Mouse (Mus musculus) forebrain, embryonic 13.5 days (tissue): ENCODE data around the gene Vars2. TPM values are rescaled to one million over a fixed set of nuclear protein-coding genes. Genes with fewer than 3 reads are reported as not detected.
A peak's percentile ranks its signal among the peaks of the same experiment; 100 is the strongest.

ENCODE experiments used
- ATAC-seq: fragments of 200-750 bp; cut with Nextera tagmentation; 2 replicates; pipeline ENCODE4 v1.8.0; 2017
- H3K27ac ChIP-seq: fragments of 300-500 bp; sonication (generic); 2 replicates; pipeline ENCODE4 v1.5.1; 2015; ENCODE audit warnings: inconsistent platforms, mild to moderate bottlenecking, moderate library complexity
- H3K27me3 ChIP-seq: fragments of 300-500 bp; sonication (generic); 2 replicates; pipeline ENCODE4 v1.6.1; 2015; ENCODE audit warnings: mild to moderate bottlenecking, inconsistent platforms
- H3K36me3 ChIP-seq: fragments of 300-500 bp; sonication (generic); 2 replicates; pipeline ENCODE4 v1.6.1; 2015; ENCODE audit warnings: mild to moderate bottlenecking, inconsistent platforms; ENCODE audit not compliant: poor library complexity, severe bottlenecking
- H3K4me1 ChIP-seq: fragments of 300-500 bp; sonication (generic); 2 replicates; pipeline ENCODE4 v1.6.1; 2015; ENCODE audit warnings: inconsistent platforms
- H3K4me2 ChIP-seq: fragments of 300-500 bp; sonication (generic); 2 replicates; pipeline ENCODE4 v1.6.1; 2015; ENCODE audit warnings: inconsistent platforms, mild to moderate bottlenecking, moderate library complexity
- H3K4me3 ChIP-seq: fragments of 300-500 bp; sonication (generic); 2 replicates; pipeline ENCODE4 v1.5.1; 2015; ENCODE audit warnings: mild to moderate bottlenecking, inconsistent platforms
- H3K9ac ChIP-seq: fragments of 300-500 bp; sonication (generic); 2 replicates; pipeline ENCODE4 v1.6.1; 2015; ENCODE audit warnings: mild to moderate bottlenecking, inconsistent platforms
- H3K9me3 ChIP-seq: fragments of 300-500 bp; sonication (generic); replicated peaks from 2 replicates; pipeline ENCODE4 v1.6.1; 2016; ENCODE audit warnings: inconsistent platforms
- WGBS: fragments of 180-500 bp; shearing (Covaris S2); methylation state at CpG from one replicate; pipeline ENCODE4 v1.1.7; 2015; 5-methylcytosine and 5-hydroxymethylcytosine counted together
- polyA plus RNA-seq: library from polyadenylated mRNA; unstranded; fragments of >200 nt; fragmentation: Nextera tagmentation; extraction: Ambion mirVana; gene quantifications from 2 replicates; pipeline ENCODE4 v1.2.1, GENCODE M21; 2015

Gene Vars2
- polyA plus RNA-seq, 1 experiment from 2014 or later: 12.7 TPM

- Histone ChIP-seq H3K27ac (peak overlapping the region; percentile 99), H3K27me3 (no peaks in the 10 kb centered on the region), H3K9ac (peak overlapping the region; percentile 97), H3K4me2 (peak overlapping the region; percentile 88), H3K36me3 (no peaks in the 10 kb centered on the region; the same call in 1 of the 2 replicates), H3K4me1 (peaks cover 73% of the 10 kb centered on the region), H3K4me3 (peak overlapping the region; percentile 79), H3K9me3 (no peaks in the 10 kb centered on the region)
- WGBS: 1% methylated on average over 16 of the region's 16 CpGs
- no peak for ATAC-seq
Measured at GRCm38 (mm10) chr17:35701978-35702461, 34.6 kb upstream of the Vars2 start.

- WGBS: under 1% methylated on average over 16 of the region's 16 CpGs
- H3K4me1 ChIP-seq: peaks cover 78% of the 10 kb centered on the region
Measured at GRCm38 (mm10) chr17:35701203-35701977, 34.0 kb upstream of the Vars2 start.

GRCm38 (mm10) chr17:35700371-35700961, 33.1 kb upstream of the Vars2 start:
- Histone ChIP-seq H3K27me3 (no peaks in the 10 kb centered on the region), H3K36me3 (peaks cover 7% of the 10 kb centered on the region), H3K4me1 (peaks cover 72% of the 10 kb centered on the region), H3K9me3 (peaks cover 3% of the 10 kb centered on the region), H3K9ac (peak overlapping the region; percentile 97), H3K4me3 (peak overlapping the region; percentile 79), H3K4me2 (peak overlapping the region; percentile 88), H3K27ac (peak overlapping the region; percentile 99)
- peak; percentile 62 for ATAC-seq
- WGBS: 0% methylated on average over 27 of the region's 66 CpGs

More at GRCm38 (mm10) chr17:35701203-35701977, 34.0 kb upstream of the Vars2 start:
- no peaks in the 10 kb centered on the region for H3K9me3 ChIP-seq
- H3K27me3 ChIP-seq: no peaks in the 10 kb centered on the region
- H3K36me3 ChIP-seq: no peaks in the 10 kb centered on the region; the same call in 1 of the 2 replicates
- no peak for ATAC-seq
- peak overlapping the region; percentile 79 for H3K4me3 ChIP-seq
- peak overlapping the region; percentile 99 for H3K27ac ChIP-seq
- H3K9ac ChIP-seq: peak overlapping the region; percentile 97
- H3K4me2 ChIP-seq: peak overlapping the region; percentile 88

GRCm38 (mm10) chr17:35699919-35700318, 32.5 kb upstream of the Vars2 start:
- Histone ChIP-seq H3K4me1 (peaks cover 67% of the 10 kb centered on the region), H3K4me2 (peak overlapping the region; percentile 88), H3K36me3 (peaks cover 12% of the 10 kb centered on the region), H3K4me3 (peak overlapping the region; percentile 79), H3K27me3 (no peaks in the 10 kb centered on the region), H3K27ac (peak overlapping the region; percentile 99), H3K9me3 (peaks cover 6% of the 10 kb centered on the region), H3K9ac (peak overlapping the region; percentile 97)
- no peak for ATAC-seq
- WGBS: under 1% methylated on average over 19 of the region's 19 CpGs

GRCm38 (mm10) chr17:35698501-35698883, 31.1 kb upstream of the Vars2 start:
- H3K4me3 ChIP-seq: peak overlapping the region; percentile 79
- 6% methylated on average over 5 of the region's 5 CpGs for WGBS
- H3K27me3 ChIP-seq: no peaks in the 10 kb centered on the region
- peaks cover 20% of the 10 kb centered on the region for H3K36me3 ChIP-seq
- peaks cover 6% of the 10 kb centered on the region for H3K9me3 ChIP-seq
- peak overlapping the region; percentile 88 for H3K4me2 ChIP-seq
- peak overlapping the region; percentile 99 for H3K27ac ChIP-seq
- no peak for ATAC-seq
- peak overlapping the region; percentile 97 for H3K9ac ChIP-seq
- peaks cover 55% of the 10 kb centered on the region for H3K4me1 ChIP-seq

GRCm38 (mm10) chr17:35697759-35698500, 30.5 kb upstream of the Vars2 start:
- Histone ChIP-seq H3K4me2 (peak overlapping the region; percentile 88), H3K27ac (peak overlapping the region; percentile 99), H3K9me3 (peaks cover 6% of the 10 kb centered on the region), H3K4me1 (peaks cover 55% of the 10 kb centered on the region), H3K9ac (peak overlapping the region; percentile 97), H3K36me3 (peaks cover 25% of the 10 kb centered on the region), H3K27me3 (no peaks in the 10 kb centered on the region), H3K4me3 (peak overlapping the region; percentile 79)
- ATAC-seq: peak; percentile 67
- WGBS: 2% methylated on average over 16 of the region's 16 CpGs

GRCm38 (mm10) chr17:35697429-35697758, 30.0 kb upstream of the Vars2 start:
- Histone ChIP-seq H3K4me1 (peaks cover 52% of the 10 kb centered on the region), H3K36me3 (peaks cover 30% of the 10 kb centered on the region), H3K9me3 (peaks cover 6% of the 10 kb centered on the region), H3K9ac (peak overlapping the region; percentile 97), H3K4me3 (peak overlapping the region; percentile 79), H3K27ac (peak overlapping the region; percentile 99), H3K4me2 (peak overlapping the region; percentile 88), H3K27me3 (no peaks in the 10 kb centered on the region)
- WGBS: 6% methylated on average over 1 of the region's 1 CpGs
- no peak for ATAC-seq

GRCm38 (mm10) chr17:35696691-35697090, 29.3 kb upstream of the Vars2 start:
- ATAC-seq: no peak
- H3K4me2 ChIP-seq: peak overlapping the region; percentile 88
- H3K9me3 ChIP-seq: peaks cover 6% of the 10 kb centered on the region
- 54% methylated on average over 6 of the region's 6 CpGs for WGBS
- peak overlapping the region; percentile 99 for H3K27ac ChIP-seq
- H3K4me1 ChIP-seq: peaks cover 45% of the 10 kb centered on the region
- peak overlapping the region; percentile 97 for H3K9ac ChIP-seq
- peak overlapping the region; percentile 79 for H3K4me3 ChIP-seq
- H3K36me3 ChIP-seq: peaks cover 38% of the 10 kb centered on the region
- H3K27me3 ChIP-seq: no peaks in the 10 kb centered on the region

GRCm38 (mm10) chr17:35695289-35695688, 27.9 kb upstream of the Vars2 start:
- WGBS: 92% methylated on average over 2 of the region's 2 CpGs
- no peak for ATAC-seq
- H3K4me1 ChIP-seq: peaks cover 40% of the 10 kb centered on the region
- no peak overlapping the region for H3K27ac ChIP-seq
- H3K36me3 ChIP-seq: peaks cover 52% of the 10 kb centered on the region
- H3K4me2 ChIP-seq: no peak overlapping the region
- H3K27me3 ChIP-seq: no peaks in the 10 kb centered on the region
- H3K9ac ChIP-seq: no peak overlapping the region
- peaks cover 6% of the 10 kb centered on the region for H3K9me3 ChIP-seq
- no peak overlapping the region for H3K4me3 ChIP-seq

GRCm38 (mm10) chr17:35693906-35694305, 26.5 kb upstream of the Vars2 start:
- peaks cover 65% of the 10 kb centered on the region for H3K36me3 ChIP-seq
- H3K9me3 ChIP-seq: peaks cover 6% of the 10 kb centered on the region
- H3K4me2 ChIP-seq: no peak overlapping the region
- H3K27ac ChIP-seq: no peak overlapping the region
- ATAC-seq: no peak
- H3K27me3 ChIP-seq: no peaks in the 10 kb centered on the region
- H3K9ac ChIP-seq: no peak overlapping the region
- no peak overlapping the region for H3K4me3 ChIP-seq
- peaks cover 29% of the 10 kb centered on the region for H3K4me1 ChIP-seq
- 95% methylated on average over 5 of the region's 5 CpGs for WGBS

- no peaks in the 10 kb centered on the region for H3K27me3 ChIP-seq
- peaks cover 6% of the 10 kb centered on the region for H3K9me3 ChIP-seq
- H3K4me2 ChIP-seq: no peak overlapping the region
- H3K4me3 ChIP-seq: no peak overlapping the region
- H3K9ac ChIP-seq: no peak overlapping the region
- H3K27ac ChIP-seq: no peak overlapping the region
- 80% methylated on average over 4 of the region's 4 CpGs for WGBS
- peaks cover 14% of the 10 kb centered on the region for H3K4me1 ChIP-seq
- no peak for ATAC-seq
- peaks cover 81% of the 10 kb centered on the region for H3K36me3 ChIP-seq
Measured at GRCm38 (mm10) chr17:35692368-35692767, 25.0 kb upstream of the Vars2 start.

- WGBS: 79% methylated on average over 4 of the region's 4 CpGs
- Histone ChIP-seq H3K4me3 (no peak overlapping the region), H3K4me2 (no peak overlapping the region), H3K9ac (no peak overlapping the region), H3K9me3 (peaks cover 6% of the 10 kb centered on the region), H3K36me3 (peaks cover 86% of the 10 kb centered on the region), H3K27ac (no peak overlapping the region), H3K4me1 (peaks cover 8% of the 10 kb centered on the region), H3K27me3 (no peaks in the 10 kb centered on the region)
- no peak for ATAC-seq
Measured at GRCm38 (mm10) chr17:35691811-35692210, 24.4 kb upstream of the Vars2 start.
